Mouse (Mus musculus) cortical plate, adult 2 months (tissue): Measurements from ENCODE around the gene Tmem132c.

Source experiments
- CTCF ChIP-seq: fragments of 200-500 bp; IDR thresholded peaks from 2 replicates; pipeline ENCODE4 v1.5.1; 2011; ENCODE audit warnings: mild to moderate bottlenecking, control low read depth, low read length; ENCODE audit not compliant: insufficient read depth; ENCODE audit errors: extremely low read depth
- POLR2A ChIP-seq: fragments of 200-500 bp; IDR thresholded peaks from 2 replicates; pipeline ENCODE4 v1.6.1; 2011; ENCODE audit warnings: mild to moderate bottlenecking, low read length, control low read depth; ENCODE audit not compliant: insufficient read depth; ENCODE audit errors: extremely low read depth

GRCm38 (mm10) chr5:127487190-127487589, 245.6 kb downstream of the Tmem132c start:
- TF ChIP-seq CTCF (peak; percentile 21; the same call in 1 of the 2 replicates), POLR2A (no peak)
